Mouse (Mus musculus) erythroblast, adult 5-6 weeks (primary cell): ENCODE results near the gene Abtb1. TPM values are rescaled to one million over a fixed set of nuclear protein-coding genes. Genes with fewer than 3 reads are reported as not detected.

Source experiments
- ATAC-seq: replicated peaks from 2 replicates; pipeline ENCODE4 v1.8.0; 2016; ENCODE audit warnings: moderate number of reproducible peaks, mild to moderate bottlenecking, moderate TSS enrichment, inconsistent platforms; ENCODE audit not compliant: poor library complexity, low FRiP score, severe bottlenecking
- total RNA-seq, 2 experiments: library from RNA; stranded (forward) in 1 of 2; stranded (reverse) in 1 of 2; fragments of 150-400 nt in 1 of 2; fragments of 200-764, 138-1000 nt in 1 of 2; gene quantifications; 2 replicates each; pipeline versions ENCODE4 v1.2.3 to v1.2.4; 2015 to 2017; ENCODE audit warnings: low replicate concordance in 2 of 2

Gene Abtb1
- 78.6 and 90.1 TPM in 2 replicates for total RNA-seq (2015; ENCODE audit: low replicate concordance)
- 218 and 344 TPM in 2 replicates for total RNA-seq (2017; ENCODE audit: low replicate concordance)

DNA sequence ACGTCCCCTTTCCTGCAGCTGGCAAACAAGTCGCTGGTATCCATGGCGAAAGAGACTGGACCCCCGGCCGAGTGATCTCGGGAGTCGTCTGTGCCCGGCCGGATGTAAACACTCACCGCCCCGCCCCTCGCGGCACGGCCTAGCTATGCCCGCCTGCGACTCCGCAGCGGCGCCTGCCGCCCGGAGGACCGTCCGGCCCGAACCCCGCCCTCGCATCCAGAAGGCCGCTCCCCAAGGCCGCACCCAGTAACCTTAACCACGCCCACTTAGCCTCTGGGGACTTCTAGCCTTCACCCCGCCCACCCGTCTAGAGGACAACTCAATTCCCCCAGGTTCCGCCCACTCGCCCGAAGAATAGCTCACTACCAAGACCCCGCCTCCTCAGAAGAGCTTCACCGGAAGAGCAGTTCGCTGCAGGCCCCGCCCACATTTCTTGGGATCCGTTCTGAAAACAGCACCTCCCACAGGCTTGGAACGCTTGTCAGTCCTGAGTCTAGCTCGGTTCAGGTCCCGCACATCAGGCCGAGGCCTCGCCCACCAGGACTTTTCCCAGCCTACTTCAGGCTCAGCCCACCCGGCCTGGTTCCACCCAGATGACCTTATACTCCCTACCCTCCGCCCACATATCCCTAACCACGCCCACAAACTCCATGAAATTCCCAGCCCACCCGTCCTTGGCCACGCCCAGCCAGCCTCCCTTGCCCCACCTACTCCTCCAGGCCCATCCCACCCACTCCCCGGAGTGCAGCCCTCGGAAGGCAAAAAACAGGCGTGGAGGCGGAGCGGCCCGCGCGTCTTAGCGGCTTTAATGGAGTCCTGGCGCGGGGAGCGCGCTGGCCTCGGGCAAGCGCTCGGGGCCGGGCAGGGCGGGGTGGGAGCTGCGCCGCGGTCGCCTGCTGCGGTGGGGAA, at the start of gene Abtb1:
Abtb1 (minus strand) TSS at position 204 of the 909 bp plus-strand sequence.
- ATAC-seq, result peak; percentile 76

DNA sequence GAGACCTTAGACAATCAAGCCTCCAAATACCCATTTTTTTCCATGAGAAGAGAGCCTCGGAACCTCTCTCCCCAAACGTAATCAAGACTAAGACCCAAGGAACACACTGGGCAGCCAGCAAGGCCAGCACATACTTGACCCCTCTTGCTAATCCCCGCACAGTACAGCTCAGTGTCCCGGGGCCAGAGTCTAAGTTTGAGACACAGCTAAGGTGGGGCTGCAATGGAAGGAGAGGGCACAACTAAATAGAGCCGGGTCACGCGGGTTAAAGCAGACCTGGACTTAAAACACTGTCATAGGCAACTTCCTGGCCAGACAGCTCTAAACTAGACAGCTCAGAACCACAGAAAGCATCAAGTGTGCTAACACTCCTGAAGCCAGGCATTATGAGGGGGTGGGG, 49.0 kb upstream of the Abtb1 start:
- ATAC-seq, result no peak

DNA sequence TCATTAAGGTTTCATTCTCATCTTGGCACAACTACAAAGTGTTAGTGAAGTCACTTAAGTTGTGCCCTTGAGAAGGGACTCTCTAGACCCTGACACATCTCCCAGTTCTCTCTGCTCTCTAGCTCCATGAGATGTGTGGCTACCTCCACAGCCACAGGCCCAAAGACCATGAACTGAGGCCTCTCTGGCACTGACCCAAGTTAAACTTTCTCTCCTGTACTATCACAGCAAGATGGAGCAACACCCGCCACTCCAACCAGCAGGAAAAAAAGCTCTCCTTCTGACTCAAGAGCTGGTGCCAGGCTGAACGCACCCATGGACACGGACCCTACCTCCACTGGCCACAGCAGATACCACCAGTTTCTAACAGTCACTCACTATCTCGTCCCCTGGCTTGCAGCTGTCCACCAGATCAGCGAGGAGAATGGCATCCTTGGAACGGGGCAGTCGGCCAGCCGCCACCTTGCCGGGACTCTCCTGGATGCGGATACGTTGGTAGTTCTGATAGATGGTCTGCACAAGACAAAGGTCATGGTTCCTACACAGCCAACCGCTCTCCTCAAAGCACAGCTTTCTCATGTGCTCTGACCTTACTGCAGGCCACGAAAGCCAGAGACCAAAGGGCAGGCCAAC, 47.7 kb upstream of the Abtb1 start:
- ATAC-seq, result no peak

DNA sequence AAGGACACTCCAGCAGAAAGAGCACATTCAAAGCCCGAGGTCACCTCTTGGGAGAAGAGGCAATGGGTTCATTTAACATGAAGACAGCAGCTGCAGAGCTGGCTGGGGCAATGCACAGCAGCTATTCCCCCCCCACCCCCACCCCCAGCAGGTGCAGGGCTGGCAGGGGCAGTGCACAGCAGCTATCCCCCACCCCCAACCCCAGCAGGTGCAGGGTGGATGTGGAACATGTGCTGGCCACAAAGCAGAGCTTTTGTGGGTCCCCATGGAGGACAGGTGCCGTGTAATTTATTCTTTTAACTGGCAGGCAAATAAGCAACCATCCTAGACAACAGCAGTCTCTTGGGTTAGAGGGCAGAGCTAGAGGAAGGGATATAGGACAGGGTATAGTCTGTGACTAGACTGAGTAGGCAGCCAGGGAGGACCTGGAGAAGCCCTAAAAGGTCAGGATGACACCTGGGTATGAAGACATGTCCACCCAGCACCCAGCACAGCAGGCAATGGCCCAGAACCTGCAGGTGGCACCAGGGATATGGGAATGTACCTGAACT, 44.7 kb upstream of the Abtb1 start:
- ATAC-seq, result no peak

DNA sequence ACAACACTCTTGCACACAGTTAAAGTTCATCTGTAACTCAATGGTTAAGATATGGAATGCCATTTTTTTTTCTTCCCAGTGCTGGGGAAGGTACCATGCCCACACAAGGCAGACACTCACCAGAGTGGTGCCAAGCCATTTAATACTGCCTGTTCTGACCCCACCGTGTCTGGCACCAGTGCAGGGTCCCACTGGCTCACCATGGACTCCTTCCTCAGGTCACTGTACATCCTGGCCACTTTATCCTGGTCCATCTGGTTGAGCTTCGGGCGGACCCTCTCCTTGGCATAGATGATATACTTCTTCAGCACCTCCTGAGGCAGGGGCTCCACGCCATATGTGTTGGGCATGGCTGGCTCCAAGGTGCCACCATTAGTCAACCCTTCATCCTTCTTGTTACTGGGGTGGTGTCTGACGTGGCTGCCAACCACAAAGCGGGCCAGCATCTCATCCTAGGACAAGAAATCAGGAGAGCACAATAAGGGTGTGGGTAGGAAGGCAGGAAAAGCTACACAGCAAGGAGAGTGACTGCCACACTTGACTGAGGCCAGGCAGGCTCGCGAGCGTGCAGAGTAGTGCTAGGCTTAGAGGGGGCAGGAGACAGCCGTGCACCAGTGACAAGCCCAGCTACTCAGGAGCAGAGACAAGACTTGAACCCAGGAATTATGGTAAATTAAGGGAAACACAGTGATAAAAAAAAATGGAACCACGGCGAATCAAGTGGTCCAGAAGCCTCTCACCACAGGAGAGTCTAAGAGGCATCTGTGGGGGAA, 44.0 kb upstream of the Abtb1 start:
- ATAC-seq, result no peak

DNA sequence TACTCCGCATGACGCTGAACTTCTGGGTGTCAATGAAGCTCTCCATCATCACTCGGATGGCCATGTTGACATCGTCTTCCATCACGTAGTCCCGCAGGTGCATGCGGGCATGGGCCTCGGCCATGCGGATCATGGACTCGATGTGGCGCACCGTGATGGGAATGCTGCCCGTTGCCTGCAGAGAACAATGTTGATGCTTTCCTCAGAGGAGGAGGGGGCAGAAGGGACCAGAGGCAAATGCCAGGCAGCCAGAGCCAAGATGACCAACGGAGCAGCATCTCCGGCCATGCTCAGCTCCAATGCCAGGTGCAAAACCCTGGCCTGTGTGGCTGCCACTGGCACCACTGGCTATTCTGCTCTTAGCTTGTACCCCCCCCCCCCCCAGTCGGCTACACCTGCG, 42.9 kb upstream of the Abtb1 start:
- ATAC-seq, result no peak

DNA sequence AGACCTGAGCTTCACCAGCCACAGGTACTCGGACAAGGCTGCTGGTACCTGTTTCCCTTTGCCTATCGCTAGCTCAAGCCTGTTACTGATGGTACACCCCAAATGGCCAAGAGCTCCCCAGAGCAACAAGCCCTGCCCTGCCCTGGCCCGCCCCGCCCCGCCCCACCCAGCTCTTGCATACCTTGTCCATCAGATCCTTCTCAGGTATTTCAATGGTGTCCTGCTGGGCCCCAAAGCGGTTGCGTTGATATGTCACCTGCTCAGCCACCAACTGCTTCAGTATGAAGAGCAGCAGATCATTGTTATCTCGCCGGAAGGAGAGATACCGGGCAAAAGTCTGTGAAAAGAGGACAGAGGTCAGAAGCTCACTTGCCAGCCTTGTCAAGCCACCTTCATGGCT, 42.4 kb upstream of the Abtb1 start:
- no peak for ATAC-seq

DNA sequence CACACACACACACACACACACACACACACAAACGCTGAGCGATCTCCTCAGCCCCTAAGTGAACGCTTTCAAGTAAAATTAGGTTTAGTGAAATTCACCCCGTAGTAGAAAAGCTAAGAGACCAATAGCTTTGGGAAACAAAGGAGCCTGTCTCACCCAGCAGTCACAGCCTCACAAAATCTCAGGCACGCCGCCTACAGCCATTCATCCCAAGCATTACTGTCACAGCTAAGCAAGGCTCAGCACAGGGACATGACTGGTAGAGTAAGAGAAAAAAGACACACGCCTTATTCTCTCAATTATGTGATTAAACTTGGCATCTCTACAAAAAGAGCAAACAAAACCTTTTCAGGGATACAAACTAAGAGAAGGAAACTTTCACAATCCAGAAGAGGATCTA, 39.5 kb upstream of the Abtb1 start:
- ATAC-seq, result no peak

DNA sequence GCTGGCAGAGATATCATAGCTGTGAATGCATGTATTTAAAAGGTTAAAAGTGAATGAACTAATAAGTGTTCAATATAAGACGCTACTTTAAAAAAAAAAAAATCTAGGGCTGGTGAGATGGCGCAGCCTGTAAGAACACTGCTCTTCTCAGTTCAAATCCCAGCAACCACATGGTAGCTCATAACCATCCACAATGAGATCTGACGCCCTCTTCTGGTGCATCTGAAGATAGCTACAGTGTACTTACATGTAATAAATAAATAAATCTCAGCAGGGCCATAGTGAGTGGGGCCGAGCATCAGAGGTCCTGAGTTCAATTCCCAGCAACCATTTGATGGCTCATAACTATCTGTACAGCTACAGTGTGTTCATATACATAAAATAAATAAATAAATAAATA, 37.7 kb upstream of the Abtb1 start:
- ATAC-seq, result no peak

DNA sequence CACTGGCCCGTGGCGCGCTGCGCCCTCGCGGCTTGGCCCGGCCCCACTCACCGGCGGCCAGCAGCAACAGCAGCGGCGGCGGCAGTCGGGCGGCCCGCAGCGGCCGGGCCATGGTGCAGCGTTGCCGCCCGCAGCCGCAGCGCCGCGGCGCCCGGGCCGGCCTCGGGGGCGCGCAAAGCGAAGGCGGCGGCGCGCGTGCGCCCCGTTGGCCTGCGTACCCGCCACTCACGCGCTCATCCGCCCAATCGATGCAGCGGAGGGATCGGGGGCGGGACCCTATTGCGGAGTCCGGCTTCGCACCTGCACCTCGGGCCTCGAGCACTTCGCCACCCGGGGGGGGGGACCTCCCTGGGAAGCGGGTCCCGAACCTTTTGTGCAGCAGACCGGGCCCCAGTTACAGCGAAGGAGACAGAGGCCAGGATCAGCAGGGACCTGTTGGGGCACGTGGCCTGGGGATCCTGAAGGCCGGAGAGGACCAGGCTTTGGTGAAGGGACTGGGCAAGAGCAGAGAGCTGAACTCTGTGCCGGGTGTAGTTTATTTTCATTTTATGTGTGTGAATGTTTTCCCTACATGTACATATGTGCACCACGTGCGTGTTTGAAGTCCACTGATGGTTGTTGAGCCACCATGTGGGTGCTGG, 33.2 kb upstream of the Abtb1 start, which contains the start of gene Podxl2:
Podxl2 (minus strand) TSS at position 177 of the 641 bp plus-strand sequence.
- no peak for ATAC-seq

DNA sequence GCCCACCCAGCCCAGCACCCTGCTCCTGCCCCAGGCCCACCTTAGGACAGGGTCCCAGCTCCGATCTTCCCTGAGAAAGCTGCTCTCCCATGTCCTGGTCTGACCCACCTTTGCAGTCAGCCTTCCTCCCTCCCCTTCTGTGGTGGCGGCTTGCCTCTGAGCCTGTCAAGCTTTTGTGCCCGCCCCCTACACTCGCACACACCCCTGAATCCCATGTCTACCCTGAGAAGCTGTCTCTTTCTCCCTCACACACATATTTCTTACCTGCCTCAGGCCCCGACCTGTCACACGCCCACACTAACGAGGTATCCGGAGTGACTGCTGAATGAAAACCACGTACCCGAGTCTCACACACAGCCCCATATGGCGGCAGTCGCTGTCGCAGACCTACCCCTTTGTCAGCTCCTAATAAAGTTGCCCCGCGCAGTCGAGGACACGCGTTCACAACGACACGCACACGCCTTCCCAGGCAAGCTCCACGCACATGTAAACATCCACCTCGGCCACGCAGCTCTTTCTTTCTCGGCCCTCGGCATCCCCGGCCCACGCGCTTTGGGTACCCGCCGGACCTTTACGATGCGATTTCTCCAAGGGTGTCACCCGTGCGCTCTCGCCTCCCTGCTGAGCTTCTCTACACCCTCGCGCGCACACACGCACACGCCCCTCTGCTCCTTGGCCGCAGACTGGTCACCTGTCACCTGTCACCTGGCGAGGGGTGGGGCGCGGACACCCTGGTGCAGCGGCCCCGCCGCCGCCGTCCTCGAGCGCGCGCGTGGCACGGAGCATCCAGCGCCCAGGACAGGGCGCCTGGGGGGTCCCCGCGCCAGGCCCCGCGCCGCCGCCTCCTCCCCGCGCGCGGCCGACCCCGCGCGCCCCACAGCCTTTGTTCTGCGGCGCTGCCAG, 32.4 kb upstream of the Abtb1 start:
- ATAC-seq, result no peak

DNA sequence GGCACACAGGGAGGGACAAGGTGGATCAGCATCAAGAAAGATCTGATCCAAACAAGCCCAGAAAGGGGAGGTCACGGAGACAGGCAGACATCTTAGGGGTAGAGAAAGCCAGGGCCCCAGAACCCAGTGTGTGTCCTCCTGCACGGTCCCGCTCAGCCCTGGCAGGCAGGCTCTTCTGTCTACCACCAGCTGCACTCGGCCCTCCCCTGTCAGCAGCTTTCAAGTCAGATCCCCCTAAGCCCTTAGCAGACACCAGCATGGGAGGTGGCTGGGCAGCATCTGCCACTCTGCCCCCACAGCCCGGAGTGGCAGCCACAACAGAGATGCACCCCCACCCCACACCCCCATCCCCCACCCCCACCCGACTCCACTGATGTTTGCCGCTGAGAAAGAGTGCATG, 31.0 kb upstream of the Abtb1 start:
- no peak for ATAC-seq

DNA sequence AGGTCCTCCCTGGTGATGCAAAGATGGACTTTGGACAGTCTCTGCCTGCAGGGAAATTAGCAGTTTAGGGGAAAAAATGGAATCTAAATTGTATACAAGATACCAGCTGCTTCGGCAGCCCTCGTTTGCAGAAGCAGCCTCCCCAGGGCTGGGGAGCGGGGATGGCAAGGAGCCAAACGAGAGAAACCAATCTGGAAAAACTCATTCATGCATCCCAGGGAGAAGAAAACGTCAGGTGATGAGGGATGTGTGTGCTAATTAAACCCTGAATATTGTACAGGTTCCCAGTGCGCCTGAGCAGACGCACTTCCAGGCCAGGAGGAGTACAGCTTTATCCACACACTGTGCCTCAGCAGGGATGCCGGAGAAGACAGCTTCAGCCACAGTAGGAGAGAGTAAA, 29.8 kb upstream of the Abtb1 start:
- no peak for ATAC-seq

DNA sequence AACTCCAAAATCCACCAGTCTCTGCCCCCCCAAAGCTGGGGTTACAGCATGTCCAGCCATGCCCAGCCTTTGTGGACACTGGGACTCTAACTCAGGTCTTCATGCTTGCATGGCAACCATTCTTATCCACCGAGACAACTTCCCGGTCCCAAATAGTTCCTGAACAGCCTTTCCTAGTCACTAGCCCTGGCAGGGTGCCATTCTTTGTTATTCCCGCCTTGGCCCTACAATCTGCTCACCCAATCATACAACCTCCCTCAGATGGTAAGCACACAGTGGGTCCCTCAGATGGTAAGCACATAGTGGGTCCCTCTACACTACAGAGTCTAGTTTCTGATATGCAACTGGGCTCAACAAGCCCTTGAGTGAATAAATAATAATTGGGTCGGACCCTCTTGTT, 28.8 kb upstream of the Abtb1 start:
- ATAC-seq, result no peak

DNA sequence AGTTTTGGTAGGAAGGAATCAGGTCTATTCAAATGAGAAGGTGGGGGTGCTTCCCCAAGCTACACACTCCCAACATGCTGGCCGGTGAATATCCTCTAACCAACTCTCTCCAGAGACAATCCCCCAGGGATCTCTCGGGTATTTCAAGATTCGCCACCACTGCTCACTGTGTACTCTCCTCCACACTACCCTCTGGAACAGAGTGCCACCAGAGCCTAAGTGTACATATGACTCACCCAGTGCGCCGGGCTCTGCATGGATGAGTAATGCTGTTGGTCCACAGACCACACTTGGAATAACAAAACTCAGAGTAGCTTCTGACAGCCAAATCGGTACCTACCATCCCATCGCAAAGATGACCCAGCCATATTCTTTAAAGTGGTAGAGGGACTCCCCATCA, 27.7 kb upstream of the Abtb1 start:
- no peak for ATAC-seq

DNA sequence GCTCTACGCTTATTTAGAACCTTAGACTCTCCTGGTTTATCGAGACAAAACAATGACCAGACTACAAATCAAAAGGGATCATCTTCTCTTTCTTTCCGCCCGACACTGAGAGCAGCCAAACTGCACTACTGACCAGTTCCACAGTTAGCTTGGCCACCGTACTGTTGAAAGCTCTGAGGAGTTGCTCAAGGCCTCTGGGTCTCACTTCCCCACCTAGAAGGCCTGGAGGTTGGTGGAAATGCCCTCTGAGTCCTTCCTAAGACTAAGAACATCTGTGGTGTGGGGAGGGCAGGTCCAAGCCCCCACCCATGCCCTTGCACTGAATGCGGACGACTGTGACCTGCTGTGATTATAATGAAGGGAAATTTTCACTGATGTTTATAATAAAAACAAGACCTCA, 23.9 kb upstream of the Abtb1 start:
- no peak for ATAC-seq

DNA sequence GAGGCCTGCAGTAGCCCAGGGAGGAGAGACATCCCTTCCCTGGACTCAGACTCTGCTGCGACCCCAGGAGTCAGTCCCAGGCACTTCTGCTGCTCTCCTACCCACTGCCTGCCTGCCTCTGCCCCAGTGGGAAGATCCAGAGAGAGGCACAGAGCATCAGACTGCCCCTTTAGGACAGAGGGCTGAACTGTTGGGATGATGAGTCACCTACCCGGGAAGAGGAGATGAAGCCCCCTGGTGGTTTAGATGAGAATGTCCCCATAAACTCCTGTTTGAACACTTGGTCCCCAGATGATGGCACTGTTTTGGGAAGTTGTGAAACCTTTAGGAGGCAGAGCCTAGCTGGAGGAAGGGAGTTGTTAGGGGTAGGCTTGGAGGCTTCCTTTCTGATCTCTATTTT, 19.1 kb upstream of the Abtb1 start:
- peak; percentile 74 for ATAC-seq

DNA sequence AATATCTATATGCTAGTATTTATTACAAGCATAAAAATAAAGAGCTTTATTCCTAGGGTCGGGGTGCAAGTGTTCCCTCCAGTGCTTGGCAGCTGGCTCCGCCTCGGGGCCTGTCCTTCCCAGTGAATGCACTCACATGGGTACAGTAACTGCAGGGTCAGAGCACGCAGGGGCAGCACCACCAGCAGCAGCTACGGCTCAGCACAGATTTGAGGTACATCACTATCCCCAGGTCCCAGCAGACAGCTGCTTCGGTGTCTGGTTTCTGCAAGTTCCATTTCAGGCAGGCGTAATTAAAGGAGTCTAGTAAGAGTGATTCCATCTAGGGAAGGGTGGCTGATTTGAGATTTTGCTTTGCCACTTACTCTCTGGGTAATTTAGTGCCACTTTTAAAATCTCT, 16.6 kb upstream of the Abtb1 start:
- ATAC-seq, result no peak

DNA sequence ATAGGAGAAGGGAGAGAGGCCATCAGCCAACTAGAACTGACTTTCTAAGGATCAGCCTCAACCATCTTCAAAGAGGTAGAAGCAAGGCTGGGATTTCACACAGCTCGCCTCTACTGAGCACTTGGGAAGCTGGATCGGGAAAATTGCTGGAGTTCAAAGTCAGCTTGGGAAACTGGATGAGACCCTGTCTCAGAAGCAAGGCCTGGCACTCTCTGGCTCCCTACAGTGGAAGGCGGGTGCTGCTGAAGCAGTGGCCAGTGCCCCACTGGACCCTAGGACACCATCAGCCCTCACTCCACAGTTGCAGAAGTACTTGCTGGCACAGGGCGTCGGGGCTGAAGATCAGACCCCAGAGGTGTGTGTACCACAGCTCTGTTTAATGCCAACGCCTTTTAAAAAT, 16.0 kb upstream of the Abtb1 start:
- ATAC-seq, result no peak
